Comparison of ENCODE assay signal across 9 mouse cellular contexts in the genomic region with DNA sequence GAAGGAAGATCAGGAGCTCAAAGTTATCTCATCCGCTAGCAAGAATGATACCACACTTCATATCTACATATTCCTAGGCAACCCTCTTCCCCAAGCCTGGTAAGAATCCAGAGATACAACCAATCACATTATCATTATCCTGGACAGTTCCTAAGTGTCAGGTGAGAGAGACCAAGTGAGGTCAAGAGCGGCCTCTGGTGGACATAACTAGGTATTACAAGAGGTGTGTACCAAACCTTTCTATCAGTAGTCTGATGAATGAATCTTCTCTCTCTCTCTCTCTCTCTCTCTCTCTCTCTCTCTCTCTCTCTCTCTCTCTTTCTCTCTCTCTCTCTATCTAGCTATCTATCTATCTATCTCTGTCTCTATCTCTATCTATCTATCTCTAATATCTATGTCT. TPM values are rescaled to one million over a fixed set of nuclear protein-coding genes. Genes with fewer than 3 reads are reported as not detected.
DNase-seq lines count a peak whose midpoint lies in the region; ATAC-seq and TF ChIP-seq lines count a peak whose summit lies in the region.
"Had no signal": no experiment of that assay in that cellular context is flagged by ENCODE, and none has a peak within 500 bp of the region (broad histone marks: within the 10 kb centered on the region; RNA-seq: fewer than 3 reads in every experiment).

No protein-coding gene starts in this region.

- H3K4me3 ChIP-seq in MEL (ENCODE audit: control insufficient read depth in 1 of 2, insufficient read depth in 1 of 2, low read depth in 2 of 2, low read length in 2 of 2): no peak overlapping the region
- H3K4me3 ChIP-seq in cortical plate, adult 2 months (ENCODE audit: insufficient read depth, low read length): no peak overlapping the region
- no peak overlapping the region for H3K4me3 ChIP-seq in liver, postnatal 0 days (ENCODE audit: low read depth, low read length)
- H3K4me3 ChIP-seq: erythroblast, embryonic 14.5 days; limb, embryonic 13.5 days had no signal

- no peaks in the 10 kb centered on the region for H3K9me3 ChIP-seq in MEL (replicated peaks; ENCODE audit: insufficient read depth, low read length)
- H3K9me3 ChIP-seq in liver, postnatal 0 days (ENCODE audit: low read length): no peaks in the 10 kb centered on the region
- H3K9me3 ChIP-seq: limb, embryonic 13.5 days had no signal

- no peaks in the 10 kb centered on the region for H3K79me2 ChIP-seq in MEL (ENCODE audit: control insufficient read depth, insufficient read depth, low read length, poor library complexity)

- no peak overlapping the region for H3K9ac ChIP-seq in MEL (ENCODE audit: control insufficient read depth, low read depth, low read length, poor library complexity, severe bottlenecking)
- no peak overlapping the region for H3K9ac ChIP-seq in liver, postnatal 0 days (replicated peaks)
- H3K9ac ChIP-seq: limb, embryonic 13.5 days had no signal

- no peaks in the 10 kb centered on the region for H3K27me3 ChIP-seq in MEL (ENCODE audit: control insufficient read depth in 1 of 2, insufficient read depth in 2 of 2, low read length in 2 of 2)
- no peaks in the 10 kb centered on the region for H3K27me3 ChIP-seq in liver, postnatal 0 days (ENCODE audit: insufficient read depth, low read length)

- TF ChIP-seq EP300 in MEL (IDR thresholded peaks at IDR 0.05; ENCODE audit: low read depth in 1 of 2, low read length in 2 of 2): no peak
- TF ChIP-seq EP300 in liver, postnatal 0 days (IDR thresholded peaks at IDR 0.05; ENCODE audit: low read depth): no peak

- peak; percentile 48 for DNase-seq in kidney, adult 9 months
- DNase-seq in kidney, adult 8-10 months: no peak
- peak; percentile 65 for DNase-seq in CD4-positive helper T cell, adult 2 months (ENCODE audit: low read depth, low spot score)
- peak; percentile 66 for DNase-seq in MEL (ENCODE audit: low read depth, low spot score)
- peak; percentile 47 for DNase-seq in liver, postnatal 0 days
- DNase-seq in urinary bladder, adult 18-20 months (ENCODE audit: low spot score in 2 of 2): no peak

- H3K4me2 ChIP-seq in liver, postnatal 0 days (ENCODE audit: low read depth, low read length): no peak overlapping the region
- H3K4me2 ChIP-seq: limb, embryonic 13.5 days had no signal

- 14% methylated on average over 2 of the region's 2 CpGs for WGBS in liver, postnatal 0 days (ENCODE audit: insufficient replicate concordance)

- peak; percentile 72 for TF ChIP-seq RAD21 in MEL (IDR thresholded peaks at IDR 0.05; ENCODE audit: low read depth, low read length)

- H3K4me1 ChIP-seq in MEL (ENCODE audit: control insufficient read depth in 1 of 2, insufficient read depth in 2 of 2, low read length in 2 of 2): 0 out of 4 replicates have a peak, but pooled peaks cover 0 to 3% of the 10 kb centered on the region in 2 experiments
- H3K4me1 ChIP-seq in cortical plate, adult 2 months (ENCODE audit: control insufficient read depth, insufficient read depth, low read length): no peaks in the 10 kb centered on the region
- H3K4me1 ChIP-seq in liver, postnatal 0 days (ENCODE audit: insufficient read depth): no peaks in the 10 kb centered on the region
- H3K4me1 ChIP-seq: limb, embryonic 13.5 days had no signal

- H3K27ac ChIP-seq in MEL (ENCODE audit: control insufficient read depth, low read depth, low read length): no peak overlapping the region
- no peak overlapping the region for H3K27ac ChIP-seq in cortical plate, adult 2 months (ENCODE audit: insufficient read depth, low read length)
- H3K27ac ChIP-seq in liver, postnatal 0 days (ENCODE audit: low read depth): no peak overlapping the region
- H3K27ac ChIP-seq: limb, embryonic 13.5 days had no signal

- H3K36me3 ChIP-seq in MEL (ENCODE audit: control insufficient read depth in 1 of 2, insufficient read depth in 2 of 2, low read length in 2 of 2): no peaks in the 10 kb centered on the region
- H3K36me3 ChIP-seq in liver, postnatal 0 days (replicated peaks; ENCODE audit: insufficient read depth, low read length): peaks cover 12% of the 10 kb centered on the region
- H3K36me3 ChIP-seq: limb, embryonic 13.5 days had no signal

- peak; percentile 30; the same call in 1 of the 2 replicates for ATAC-seq in liver, postnatal 0 days

- peak; percentile 55 to 80 (median 78) for TF ChIP-seq CTCF in MEL (IDR thresholded peaks at IDR 0.05 in 2 of 3, conservative IDR thresholded peaks at IDR 0.05 in 1 of 3; ENCODE audit: control insufficient read depth in 1 of 3, insufficient read depth in 1 of 3, low read depth in 2 of 3, low read length in 3 of 3, poor library complexity in 1 of 3, severe bottlenecking in 1 of 3)
- TF ChIP-seq CTCF in cortical plate, adult 2 months (IDR thresholded peaks at IDR 0.05; ENCODE audit: extremely low read depth, insufficient read depth, low read length): peak; percentile 64
- peak; percentile 89 for TF ChIP-seq CTCF in liver, postnatal 0 days (IDR thresholded peaks at IDR 0.05; ENCODE audit: low read depth)

- TF ChIP-seq POLR2A in MEL (IDR thresholded peaks at IDR 0.05; ENCODE audit: control insufficient read depth in 1 of 2, insufficient read depth in 1 of 2, low read depth in 1 of 2, low read length in 2 of 2, poor library complexity in 1 of 2): no peak
- TF ChIP-seq POLR2A in cortical plate, adult 2 months (IDR thresholded peaks at IDR 0.05; ENCODE audit: extremely low read depth, insufficient read depth, low read length): no peak

TF ChIP-seq in MEL, 35 proteins besides CTCF, POLR2A, EP300 and RAD21:
- TF ChIP-seq ZC3H11A (IDR thresholded peaks at IDR 0.05; ENCODE audit: low read depth, low read length) (peak; percentile 63), SMC3 (IDR thresholded peaks at IDR 0.05; ENCODE audit: low read depth, low read length) (peak; percentile 68), JUND (IDR thresholded peaks at IDR 0.05; ENCODE audit: low read depth, low read length) (peak; percentile 79; the same call in 1 of the 2 replicates), RCOR1 (IDR thresholded peaks at IDR 0.05; ENCODE audit: low read depth, low read length) (no peak), TBP (IDR thresholded peaks at IDR 0.05; ENCODE audit: low read depth, low read length) (no peak), SIN3A (IDR thresholded peaks at IDR 0.05; ENCODE audit: low read length) (0 out of 2 replicates have a peak, but pooled peaks have one; percentile 19)

RNA-seq across cellular contexts. Expression of gene Marc1, which starts 20.0 kb away (rescaled TPM):
- 0.08 TPM in 1 of 2 replicates, not detected in the other for total RNA-seq in MEL (2012; rRNA removed)
- under 1 TPM in 1 of 2 experiments, not detected in 1; 0.10 TPM for polyA plus RNA-seq in MEL (2012; ENCODE audit: insufficient read depth in 1 of 2, insufficient read length in 2 of 2, low read depth in 1 of 2, low replicate concordance in 2 of 2, missing spikeins in 1 of 2)
- polyA plus RNA-seq in cortical plate, adult 2 months (2012; rRNA removed): 0.15 and 0.19 TPM in 2 replicates
- 204 and 234 TPM in 2 replicates for polyA plus RNA-seq in liver, postnatal 0 days (2015; fragmentation: Nextera tagmentation; extraction: Ambion mirVana)
- polyA plus RNA-seq: erythroblast, embryonic 14.5 days had no signal

RNA-seq across cellular contexts. Expression of gene Marc2, which starts 55.1 kb away (rescaled TPM):
- total RNA-seq in MEL (2012; rRNA removed): 97.6 and 99.4 TPM in 2 replicates
- polyA plus RNA-seq in MEL (2012; ENCODE audit: insufficient read depth in 1 of 2, insufficient read length in 2 of 2, low read depth in 1 of 2, low replicate concordance in 2 of 2, missing spikeins in 1 of 2): 100 to 1,000 TPM in 1 of 2 experiments, not detected in 1; 281 TPM
- 100 and 105 TPM in 2 replicates for polyA plus RNA-seq in cortical plate, adult 2 months (2012; rRNA removed)
- polyA plus RNA-seq in liver, postnatal 0 days (2015; fragmentation: Nextera tagmentation; extraction: Ambion mirVana): 608 and 698 TPM in 2 replicates

RNA-seq across cellular contexts. Expression of gene Hlx, which starts 58.7 kb away (rescaled TPM):
- total RNA-seq in MEL (2012; rRNA removed): 2.4 and 2.7 TPM in 2 replicates
- polyA plus RNA-seq in MEL (2012; ENCODE audit: insufficient read depth in 1 of 2, insufficient read length in 2 of 2, low read depth in 1 of 2, low replicate concordance in 2 of 2, missing spikeins in 1 of 2): 1 to 10 TPM in 1 of 2 experiments, not detected in 1; 9.6 TPM
- 0.75 and 0.95 TPM in 2 replicates for polyA plus RNA-seq in cortical plate, adult 2 months (2012; rRNA removed)
- 8.3 and 9.7 TPM in 2 replicates for polyA plus RNA-seq in liver, postnatal 0 days (2015; fragmentation: Nextera tagmentation; extraction: Ambion mirVana)

Comparison
In these comparisons a context has a peak if more than half of its experiments do, and no peak if none do; other contexts are left out.
1. DNase-seq: peak in kidney, adult 9 months (single experiment), CD4-positive helper T cell, adult 2 months (single experiment), MEL (single experiment) and liver, postnatal 0 days (single experiment); none in kidney, adult 8-10 months (0 of 2) and urinary bladder, adult 18-20 months (0 of 2).
2. RNA of gene Marc1, which starts 20.0 kb away (polyA plus RNA-seq): 204 to 234 TPM in liver, postnatal 0 days; 0.15 to 0.19 TPM in cortical plate, adult 2 months and 0.10 TPM in MEL; every median in the first group is over 100 times any median in the second.
3. Peak in every context shown above with its lines, with median percentiles within 50 percentile points of each other: CTCF ChIP-seq.